Comparison of ENCODE assay signal across 8 mouse cellular contexts in the genomic region with DNA sequence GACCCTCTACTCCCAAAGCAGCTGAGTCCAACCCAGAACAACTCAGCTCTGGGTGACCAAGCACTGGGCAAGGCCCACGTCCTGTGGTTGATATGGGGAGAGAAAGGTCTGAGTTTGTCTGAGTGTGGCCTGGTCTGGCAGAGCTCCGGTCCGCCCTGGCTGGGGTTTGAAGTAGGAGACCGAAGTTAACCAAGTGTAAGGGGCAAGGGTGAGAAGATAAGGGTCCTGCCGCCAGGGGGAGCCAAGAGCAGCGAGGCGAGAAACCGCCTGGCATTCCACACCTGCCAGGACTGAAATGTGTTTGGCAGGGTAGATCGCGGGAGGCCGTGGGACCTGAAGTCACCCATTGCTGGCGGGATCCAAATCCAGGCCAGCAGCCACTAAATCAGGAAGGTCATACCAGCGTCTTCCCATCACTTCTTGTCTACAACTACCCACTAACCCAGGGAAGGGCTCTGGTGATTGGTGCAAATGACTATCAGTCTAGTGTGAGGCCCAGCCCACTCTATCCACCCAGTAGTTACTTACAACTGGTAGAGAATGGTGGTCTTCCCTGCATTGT. TPM values are rescaled to one million over a fixed set of nuclear protein-coding genes. Genes with fewer than 3 reads are reported as not detected.
DNase-seq lines count a peak whose midpoint lies in the region; ATAC-seq and TF ChIP-seq lines count a peak whose summit lies in the region.

No protein-coding gene starts in this region.

- peak overlapping the region; percentile 94 for H3K4me2 ChIP-seq in intestine, embryonic 14.5 days (ENCODE audit: low read length)
- peak overlapping the region; percentile 78 for H3K4me2 ChIP-seq in liver, postnatal 0 days (ENCODE audit: low read depth, low read length)
- peak overlapping the region; percentile 83 for H3K4me2 ChIP-seq in neural tube, embryonic 12.5 days (replicated peaks)

- peaks cover 13% of the 10 kb centered on the region; the same call in 1 of the 2 replicates for H3K4me1 ChIP-seq in intestine, embryonic 14.5 days (replicated peaks; ENCODE audit: control insufficient read depth, insufficient read depth, low read length)
- H3K4me1 ChIP-seq in liver, postnatal 0 days (ENCODE audit: insufficient read depth) = peaks cover 29% of the 10 kb centered on the region
- H3K4me1 ChIP-seq in neural tube, embryonic 12.5 days = peaks cover 21% of the 10 kb centered on the region

- TF ChIP-seq EP300 in liver, postnatal 0 days (IDR thresholded peaks at IDR 0.05; ENCODE audit: low read depth) = no peak

- peak overlapping the region; percentile 43 for H3K4me3 ChIP-seq in intestine, embryonic 14.5 days (ENCODE audit: low read depth, low read length)
- H3K4me3 ChIP-seq in liver, postnatal 0 days (ENCODE audit: low read depth, low read length) = peak overlapping the region; percentile 47
- H3K4me3 ChIP-seq in neural tube, embryonic 12.5 days = peak overlapping the region; percentile 40

- no peaks in the 10 kb centered on the region for H3K9me3 ChIP-seq in intestine, embryonic 14.5 days (ENCODE audit: control insufficient read depth, low read length)
- H3K9me3 ChIP-seq in liver, postnatal 0 days (ENCODE audit: low read length) = no peaks in the 10 kb centered on the region
- no peaks in the 10 kb centered on the region for H3K9me3 ChIP-seq in neural tube, embryonic 12.5 days

- H3K27me3 ChIP-seq in intestine, embryonic 14.5 days (replicated peaks; ENCODE audit: control insufficient read depth, insufficient read depth, low read length) = no peaks in the 10 kb centered on the region
- H3K27me3 ChIP-seq in liver, postnatal 0 days (ENCODE audit: insufficient read depth, low read length) = peaks cover 4% of the 10 kb centered on the region; the same call in 1 of the 2 replicates
- H3K27me3 ChIP-seq in neural tube, embryonic 12.5 days (replicated peaks) = peaks cover 5% of the 10 kb centered on the region; the same call in 1 of the 2 replicates

- WGBS in intestine, embryonic 14.5 days = 5% methylated on average over 13 of the region's 13 CpGs
- WGBS in liver, postnatal 0 days (ENCODE audit: insufficient replicate concordance) = 1% methylated on average over 13 of the region's 13 CpGs
- WGBS in neural tube, embryonic 12.5 days = 6% methylated on average over 13 of the region's 13 CpGs

- no peak overlapping the region for H3K27ac ChIP-seq in intestine, embryonic 14.5 days (ENCODE audit: low read depth)
- H3K27ac ChIP-seq in liver, postnatal 0 days (ENCODE audit: low read depth) = peak overlapping the region; percentile 48; the same call in 1 of the 2 replicates
- H3K27ac ChIP-seq in neural tube, embryonic 12.5 days = no peak overlapping the region

- no peaks in the 10 kb centered on the region for H3K36me3 ChIP-seq in intestine, embryonic 14.5 days (ENCODE audit: control insufficient read depth, insufficient read depth, low read length)
- no peaks in the 10 kb centered on the region for H3K36me3 ChIP-seq in liver, postnatal 0 days (replicated peaks; ENCODE audit: insufficient read depth, low read length)
- no peaks in the 10 kb centered on the region for H3K36me3 ChIP-seq in neural tube, embryonic 12.5 days

- TF ChIP-seq CTCF in liver, postnatal 0 days (IDR thresholded peaks at IDR 0.05; ENCODE audit: low read depth) = peak; percentile 90

- ATAC-seq in intestine, embryonic 14.5 days (replicated peaks; ENCODE audit: low FRiP score, low TSS enrichment, low read depth) = peak; percentile 43; the same call in 1 of the 2 replicates
- ATAC-seq in liver, postnatal 0 days = peak; percentile 67
- ATAC-seq in neural tube, embryonic 12.5 days (ENCODE audit: low FRiP score, low read depth) = peak; percentile 59; the same call in 1 of the 2 replicates

- peak overlapping the region; percentile 37; the same call in 1 of the 2 replicates for H3K9ac ChIP-seq in intestine, embryonic 14.5 days (ENCODE audit: low read length)
- peak overlapping the region; percentile 65 for H3K9ac ChIP-seq in liver, postnatal 0 days (replicated peaks)
- 0 out of 2 replicates have a peak overlapping the region, but pooled peaks have one; percentile 38 for H3K9ac ChIP-seq in neural tube, embryonic 12.5 days

- DNase-seq in urinary bladder, adult 18-20 months (ENCODE audit: low spot score in 2 of 2) = peak; percentile 64 to 83
- no peak for DNase-seq in urinary bladder, postnatal 10 days (ENCODE audit: low spot score)
- DNase-seq in cerebellum, postnatal 36 days = peak; percentile 75 to 77
- peak; percentile 76 for DNase-seq in gastrocnemius, postnatal 25 days
- DNase-seq in intestine, embryonic 14.5 days (ENCODE audit: low spot score) = peak; percentile 86
- peak; percentile 88 for DNase-seq in liver, postnatal 0 days
- DNase-seq in thymus, postnatal 10 days (ENCODE audit: low spot score in 2 of 2) = peak; percentile 89 to 98

RNA-seq across cellular contexts. Expression of gene Arl5c, which starts 1.4 kb away (rescaled TPM):
- under 1 TPM in 1 of 2 experiments, not detected in 1; 0.27 TPM for total RNA-seq in gastrocnemius, postnatal 25 days (2021)
- polyA plus RNA-seq in intestine, embryonic 14.5 days (2014; fragmentation: Nextera tagmentation; extraction: Ambion mirVana) = 9.6 and 13.8 TPM in 2 replicates
- polyA plus RNA-seq in liver, postnatal 0 days (2015; fragmentation: Nextera tagmentation; extraction: Ambion mirVana) = 9.9 and 10.0 TPM in 2 replicates
- 6.8 and 8.6 TPM in 2 replicates for polyA plus RNA-seq in neural tube, embryonic 12.5 days (2016; fragmentation: Nextera tagmentation; extraction: Ambion mirVana)

RNA-seq across cellular contexts. Expression of gene Plxdc1, which starts 8.4 kb away (rescaled TPM):
- total RNA-seq in gastrocnemius, postnatal 25 days (2021) = 1 to 10 TPM; 3.1 TPM
- 0.09 and 0.30 TPM in 2 replicates for polyA plus RNA-seq in intestine, embryonic 14.5 days (2014; fragmentation: Nextera tagmentation; extraction: Ambion mirVana)
- polyA plus RNA-seq in liver, postnatal 0 days (2015; fragmentation: Nextera tagmentation; extraction: Ambion mirVana) = 0.75 TPM in 2 replicates
- polyA plus RNA-seq in neural tube, embryonic 12.5 days (2016; fragmentation: Nextera tagmentation; extraction: Ambion mirVana) = 0.24 and 0.68 TPM in 2 replicates

RNA-seq across cellular contexts. Expression of gene Cacnb1, which starts 28.2 kb away (rescaled TPM):
- total RNA-seq in gastrocnemius, postnatal 25 days (2021) = 100 to 1,000 TPM; 212 to 259 TPM
- polyA plus RNA-seq in intestine, embryonic 14.5 days (2014; fragmentation: Nextera tagmentation; extraction: Ambion mirVana) = 7.5 and 8.0 TPM in 2 replicates
- polyA plus RNA-seq in liver, postnatal 0 days (2015; fragmentation: Nextera tagmentation; extraction: Ambion mirVana) = 0.23 and 0.77 TPM in 2 replicates
- polyA plus RNA-seq in neural tube, embryonic 12.5 days (2016; fragmentation: Nextera tagmentation; extraction: Ambion mirVana) = 38.2 and 40.9 TPM in 2 replicates

RNA-seq across cellular contexts. Expression of gene Rpl19, which starts 31.9 kb away (rescaled TPM):
- 100 to 1,000 TPM; 421 to 453 TPM for total RNA-seq in gastrocnemius, postnatal 25 days (2021)
- 1,242 TPM in 2 replicates for polyA plus RNA-seq in intestine, embryonic 14.5 days (2014; fragmentation: Nextera tagmentation; extraction: Ambion mirVana)
- 568 TPM in 2 replicates for polyA plus RNA-seq in liver, postnatal 0 days (2015; fragmentation: Nextera tagmentation; extraction: Ambion mirVana)
- 709 and 737 TPM in 2 replicates for polyA plus RNA-seq in neural tube, embryonic 12.5 days (2016; fragmentation: Nextera tagmentation; extraction: Ambion mirVana)

RNA-seq across cellular contexts. Expression of gene Stac2, which starts 58.6 kb away (rescaled TPM):
- total RNA-seq in gastrocnemius, postnatal 25 days (2021) = under 1 TPM in 1 of 2 experiments, not detected in 1; 0.13 TPM
- 0.35 and 0.43 TPM in 2 replicates for polyA plus RNA-seq in intestine, embryonic 14.5 days (2014; fragmentation: Nextera tagmentation; extraction: Ambion mirVana)
- 0.07 and 0.13 TPM in 2 replicates for polyA plus RNA-seq in liver, postnatal 0 days (2015; fragmentation: Nextera tagmentation; extraction: Ambion mirVana)
- 10.2 and 11.2 TPM in 2 replicates for polyA plus RNA-seq in neural tube, embryonic 12.5 days (2016; fragmentation: Nextera tagmentation; extraction: Ambion mirVana)
